Mouse (Mus musculus) ES-E14 (cell line): ENCODE data around the gene Olfr287. TPM values are rescaled to one million over a fixed set of nuclear protein-coding genes. Genes with fewer than 3 reads are reported as not detected.

Source experiments
- DNase-seq: peaks from one replicate; pipeline ENCODE4 v3.0.0-alpha.2; 2013; ENCODE audit warnings: low read depth, low spot score
- H3K27ac ChIP-seq: 2 replicates; pipeline ENCODE4 v1.5.1; 2012; ENCODE audit warnings: low read depth, mild to moderate bottlenecking, low read length, moderate library complexity, mixed read lengths; ENCODE audit not compliant: poor library complexity, insufficient read depth, severe bottlenecking
- H3K36me3 ChIP-seq: 2 replicates; pipeline ENCODE4 v1.6.1; 2012; ENCODE audit warnings: mild to moderate bottlenecking, low read length, moderate library complexity, mixed read lengths; ENCODE audit not compliant: control insufficient read depth, poor library complexity, insufficient read depth, severe bottlenecking
- H3K4me1 ChIP-seq, 2 experiments: fragments of 150-350 bp in 1 of 2; sonication (generic) in 1 of 2; 2 replicates each; pipeline ENCODE4 v1.6.1; 2012; ENCODE audit warnings: low read length in 2 of 2, mild to moderate bottlenecking in 1 of 2, mixed read lengths in 1 of 2; ENCODE audit not compliant: control insufficient read depth in 2 of 2, insufficient read depth in 2 of 2, poor library complexity in 1 of 2
- H3K4me3 ChIP-seq, 2 experiments: fragments of 150-350 bp in 1 of 2; sonication (generic) in 1 of 2; 2 replicates each; pipeline ENCODE4 v1.5.1; 2012; ENCODE audit warnings: low read length in 2 of 2, low read depth in 1 of 2, mild to moderate bottlenecking in 1 of 2, mixed read lengths in 1 of 2; ENCODE audit not compliant: insufficient read depth in 1 of 2, poor library complexity in 1 of 2, severe bottlenecking in 1 of 2
- H3K9ac ChIP-seq: 2 replicates; pipeline ENCODE4 v1.6.1; 2012; ENCODE audit warnings: low read depth, mild to moderate bottlenecking, low read length, mixed read lengths; ENCODE audit not compliant: poor library complexity, insufficient read depth, severe bottlenecking
- H3K9me3 ChIP-seq: fragments of 150-350 bp; sonication (generic); 2 replicates; pipeline ENCODE4 v1.6.1; 2012; ENCODE audit warnings: low read depth, mild to moderate bottlenecking, low read length; ENCODE audit not compliant: control insufficient read depth, insufficient read depth
- CHD2 ChIP-seq: IDR thresholded peaks from 2 replicates; pipeline ENCODE4 v1.6.1; 2014; ENCODE audit warnings: mild to moderate bottlenecking, low read depth, low read length, inconsistent platforms
- HCFC1 ChIP-seq: IDR thresholded peaks from 2 replicates; pipeline ENCODE4 v1.6.1; 2012; ENCODE audit warnings: low read length, inconsistent platforms, borderline replicate concordance; ENCODE audit not compliant: insufficient read depth
- MAFK ChIP-seq: IDR thresholded peaks from 2 replicates; pipeline ENCODE4 v1.6.1; 2014; ENCODE audit warnings: mild to moderate bottlenecking, low read depth, low read length, inconsistent platforms; ENCODE audit not compliant: insufficient read depth
- ZC3H11A ChIP-seq: IDR thresholded peaks from 2 replicates; pipeline ENCODE4 v1.6.1; 2012; ENCODE audit warnings: low read depth, mild to moderate bottlenecking, inconsistent platforms, low read length, borderline replicate concordance
- ZNF384 ChIP-seq: IDR thresholded peaks from 2 replicates; pipeline ENCODE4 v1.6.1; 2012; ENCODE audit warnings: low read depth, low read length, inconsistent platforms
- in situ Hi-C, 2 experiments: fragments of 600-800 bp; cut with MboI; formaldehyde crosslinking; loops; one replicate each; pipeline ENCODE4 v1.15.1; 2025; ENCODE audit warnings: low sequenced_read_pairs in 2 of 2, inconsistent platforms in 1 of 2; ENCODE audit not compliant: unreplicated experiment in 2 of 2
- total RNA-seq: library from RNA; depleted of rRNA; stranded (reverse); fragments of 300-350 nt; gene quantifications from 2 replicates; pipeline ENCODE4 v1.2.3, GENCODE M21; 2012

Olfr287 gene
- total RNA-seq, 1 experiment = not detected

- TF ChIP-seq HCFC1 (no peak), CHD2 (no peak), ZC3H11A (no peak), MAFK (no peak), ZNF384 (no peak)
- H3K4me1 ChIP-seq = no peaks in the 10 kb centered on the region
- H3K9ac ChIP-seq = no peak overlapping the region
- H3K27ac ChIP-seq = no peak overlapping the region
- no peaks in the 10 kb centered on the region for H3K36me3 ChIP-seq
- in situ Hi-C loops = no loop called here
- peak; percentile 51 for DNase-seq
- H3K4me3 ChIP-seq = no peak overlapping the region
- no peaks in the 10 kb centered on the region for H3K9me3 ChIP-seq
These were observed 47.0 kb downstream of the Olfr287 start for GRCm38 (mm10) chr15:98173821-98174220.

GRCm38 (mm10) chr15:98172113-98172512, 48.7 kb downstream of the Olfr287 start:
- H3K4me3 ChIP-seq = no peak overlapping the region
- no peaks in the 10 kb centered on the region for H3K9me3 ChIP-seq
- H3K27ac ChIP-seq = no peak overlapping the region
- in situ Hi-C loops = no loop called here
- peaks cover 0 to 6% of the 10 kb centered on the region in 2 experiments; a peak in 1 of 4 replicates for H3K4me1 ChIP-seq
- no peaks in the 10 kb centered on the region for H3K36me3 ChIP-seq
- DNase-seq = no peak
- TF ChIP-seq ZNF384 = no peak
- no peak for TF ChIP-seq CHD2
- TF ChIP-seq ZC3H11A = no peak
- no peak for TF ChIP-seq MAFK
- TF ChIP-seq HCFC1 = no peak
- H3K9ac ChIP-seq = no peak overlapping the region

DNA sequence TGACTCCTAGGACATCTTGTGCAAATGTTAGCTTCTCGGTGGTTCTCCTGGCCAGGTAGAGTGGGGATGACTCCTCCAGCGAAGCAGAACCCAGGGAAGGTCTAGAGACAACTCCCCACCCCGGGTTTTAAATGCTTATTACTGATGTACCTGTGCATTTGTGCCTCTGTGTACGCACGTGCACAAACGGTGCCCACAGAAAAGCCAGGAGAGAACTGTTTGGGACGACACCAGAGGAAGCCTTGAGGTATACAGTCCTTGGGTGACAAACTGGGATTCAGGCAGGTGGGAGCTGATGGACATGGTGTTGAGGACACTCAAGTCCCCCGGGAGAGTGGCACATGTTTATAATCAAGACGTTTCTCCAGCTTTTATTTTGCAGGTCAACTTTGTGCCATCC, 49.9 kb downstream of the Olfr287 start:
- no peak for DNase-seq
- Histone ChIP-seq H3K27ac (no peak overlapping the region), H3K36me3 (no peaks in the 10 kb centered on the region), H3K9ac (no peak overlapping the region), H3K4me1 (peaks cover 0 to 6% of the 10 kb centered on the region in 2 experiments; a peak in 1 of 4 replicates), H3K4me3 (no peak overlapping the region), H3K9me3 (no peaks in the 10 kb centered on the region)
- no peak for TF ChIP-seq ZNF384
- TF ChIP-seq HCFC1 = no peak
- no peak for TF ChIP-seq MAFK
- no peak for TF ChIP-seq CHD2
- TF ChIP-seq ZC3H11A = no peak
- in situ Hi-C loops = no loop called here

GRCm38 (mm10) chr15:98170365-98170764, 50.5 kb downstream of the Olfr287 start:
- no peak overlapping the region for H3K9ac ChIP-seq
- H3K36me3 ChIP-seq = no peaks in the 10 kb centered on the region
- no peak for TF ChIP-seq ZNF384
- TF ChIP-seq HCFC1 = no peak
- TF ChIP-seq MAFK = no peak
- no peak for TF ChIP-seq ZC3H11A
- TF ChIP-seq CHD2 = no peak
- no peak overlapping the region for H3K27ac ChIP-seq
- no peaks in the 10 kb centered on the region for H3K9me3 ChIP-seq
- in situ Hi-C loops = no loop called here
- peaks cover 0 to 6% of the 10 kb centered on the region in 2 experiments; a peak in 1 of 4 replicates for H3K4me1 ChIP-seq
- no peak for DNase-seq
- H3K4me3 ChIP-seq = no peak overlapping the region

GRCm38 (mm10) chr15:98168622-98169004, 52.2 kb downstream of the Olfr287 start:
- TF ChIP-seq HCFC1 = no peak
- no peak for TF ChIP-seq ZNF384
- TF ChIP-seq MAFK = no peak
- no peak for TF ChIP-seq ZC3H11A
- no peak for TF ChIP-seq CHD2
- in situ Hi-C loops = no loop called here
- no peak for DNase-seq
- Histone ChIP-seq H3K36me3 (no peaks in the 10 kb centered on the region), H3K27ac (no peak overlapping the region), H3K4me1 (peaks cover 0 to 6% of the 10 kb centered on the region in 2 experiments; a peak in 1 of 4 replicates), H3K9ac (no peak overlapping the region), H3K4me3 (peak overlapping the region; percentile 46 to 57; a peak in 2 of 4 replicates), H3K9me3 (no peaks in the 10 kb centered on the region)
